Mouse (Mus musculus) MEL (cell line): ENCODE results near the gene Ddx19a.

ENCODE experiments used
- CHD1 ChIP-seq: IDR thresholded peaks from 2 replicates; pipeline ENCODE4 v1.6.1; 2012; ENCODE audit warnings: low read depth, mild to moderate bottlenecking, inconsistent platforms, low read length, improper control_type of control experiment
- CHD2 ChIP-seq: IDR thresholded peaks from 2 replicates; pipeline ENCODE4 v1.6.1; 2011; ENCODE audit warnings: low read length, improper control_type of control experiment
- E2F4 ChIP-seq: IDR thresholded peaks from 2 replicates; pipeline ENCODE4 v1.6.1; 2011; ENCODE audit warnings: low read depth, low read length, improper control_type of control experiment, borderline replicate concordance
- POLR2A ChIP-seq, 2 experiments: IDR thresholded peaks; 2 replicates each; pipeline ENCODE4 v1.6.1; 2011 to 2012; ENCODE audit warnings: low read length in 2 of 2, mild to moderate bottlenecking in 2 of 2, control low read depth in 1 of 2, improper control_type of control experiment in 1 of 2, low read depth in 1 of 2, moderate library complexity in 1 of 2; ENCODE audit not compliant: control insufficient read depth in 1 of 2, insufficient read depth in 1 of 2, poor library complexity in 1 of 2
- ZC3H11A ChIP-seq: IDR thresholded peaks from 2 replicates; pipeline ENCODE4 v1.6.1; 2012; ENCODE audit warnings: low read depth, mild to moderate bottlenecking, inconsistent platforms, low read length, improper control_type of control experiment

DNA sequence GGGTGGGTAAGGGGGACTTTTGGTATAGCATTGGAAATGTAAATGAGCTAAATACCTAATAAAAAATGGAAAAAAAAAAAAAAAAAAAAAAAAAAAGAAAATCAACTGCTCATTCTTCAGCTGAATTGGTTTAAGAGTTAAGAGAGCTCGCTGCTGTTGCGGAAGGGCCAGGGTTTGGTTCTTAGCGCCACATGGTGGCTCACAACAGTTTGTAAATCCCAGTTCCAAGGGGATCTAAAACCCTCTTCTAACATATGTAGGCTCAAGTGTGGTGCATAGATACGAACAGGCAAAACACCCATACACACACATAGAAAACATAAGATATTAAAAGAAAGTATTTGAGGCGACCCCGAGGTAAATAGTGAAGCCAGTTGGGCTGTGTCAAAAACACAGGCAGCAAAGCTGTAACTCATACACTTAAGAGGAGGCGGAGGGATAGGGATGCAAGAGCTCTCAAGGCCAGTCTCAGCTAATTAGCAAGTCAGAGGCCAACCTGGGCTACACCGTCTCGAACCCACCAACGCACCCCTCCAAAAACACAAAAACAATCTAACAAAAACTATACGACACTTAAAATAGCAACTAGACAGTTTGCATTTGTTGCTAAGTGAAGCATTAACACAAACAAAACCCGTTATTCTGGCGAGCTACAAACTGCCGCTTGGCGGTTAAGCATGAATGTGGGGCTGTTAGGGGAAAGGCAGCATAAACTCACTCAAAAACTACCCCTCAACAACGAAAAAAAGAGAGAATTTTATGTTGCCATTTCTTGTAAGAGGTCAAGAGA lies 764 bp downstream of the Ddx19a start:
- TF ChIP-seq CHD2 (no peak), ZC3H11A (0 out of 2 replicates have a peak, but pooled peaks have one; percentile 17), POLR2A (IDR thresholded peaks at IDR 0.05; ENCODE audit: control insufficient read depth in 1 of 2, insufficient read depth in 1 of 2, low read depth in 1 of 2, low read length in 2 of 2, poor library complexity in 1 of 2) (no peak), CHD1 (0 out of 2 replicates have a peak, but pooled peaks have one; percentile 10), E2F4 (no peak)
